Mouse (Mus musculus) hindbrain, embryonic 13.5 days (tissue): ENCODE data around the gene Otop2. TPM values are rescaled to one million over a fixed set of nuclear protein-coding genes. Genes with fewer than 3 reads are reported as not detected.

Source experiments
- ATAC-seq: fragments of 200-750 bp; cut with Nextera tagmentation; 2 replicates; pipeline ENCODE4 v1.8.0; 2017; ENCODE audit warnings: moderate TSS enrichment; ENCODE audit not compliant: low FRiP score
- H3K27ac ChIP-seq: fragments of 300-500 bp; sonication (generic); 2 replicates; pipeline ENCODE4 v1.5.1; 2015; ENCODE audit warnings: inconsistent platforms, mild to moderate bottlenecking, moderate library complexity
- H3K27me3 ChIP-seq: fragments of 300-500 bp; sonication (generic); 2 replicates; pipeline ENCODE4 v1.6.1; 2015; ENCODE audit warnings: mild to moderate bottlenecking, inconsistent platforms
- H3K36me3 ChIP-seq: fragments of 300-500 bp; sonication (generic); 2 replicates; pipeline ENCODE4 v1.6.1; 2015; ENCODE audit warnings: mild to moderate bottlenecking, inconsistent platforms
- H3K4me1 ChIP-seq: fragments of 300-500 bp; sonication (generic); replicated peaks from 2 replicates; pipeline ENCODE4 v1.6.1; 2015; ENCODE audit warnings: inconsistent platforms
- H3K4me2 ChIP-seq: fragments of 300-500 bp; sonication (generic); 2 replicates; pipeline ENCODE4 v1.6.1; 2015; ENCODE audit warnings: inconsistent platforms, mild to moderate bottlenecking, moderate library complexity
- H3K4me3 ChIP-seq: fragments of 300-500 bp; sonication (generic); 2 replicates; pipeline ENCODE4 v1.5.1; 2015; ENCODE audit warnings: mild to moderate bottlenecking, inconsistent platforms
- H3K9ac ChIP-seq: fragments of 300-500 bp; sonication (generic); 2 replicates; pipeline ENCODE4 v1.6.1; 2015; ENCODE audit warnings: mild to moderate bottlenecking, inconsistent platforms
- H3K9me3 ChIP-seq: fragments of 300-500 bp; sonication (generic); 2 replicates; pipeline ENCODE4 v1.6.1; 2016; ENCODE audit warnings: inconsistent platforms
- WGBS: fragments of 180-500 bp; shearing (Covaris S2); methylation state at CpG from one replicate; pipeline ENCODE4 v1.1.7; 2015; 5-methylcytosine and 5-hydroxymethylcytosine counted together
- polyA plus RNA-seq: library from polyadenylated mRNA; unstranded; fragments of >200 nt; fragmentation: Nextera tagmentation; extraction: Ambion mirVana; gene quantifications from 2 replicates; pipeline ENCODE4 v1.2.1, GENCODE M21; 2015

The Otop2 gene
- polyA plus RNA-seq, 1 experiment from 2014 or later: not detected

GRCm38 (mm10) chr11:115366039-115366705 lies 59.2 kb downstream of the Otop2 start:
- Histone ChIP-seq H3K4me3 (peak overlapping the region; percentile 76), H3K9me3 (no peaks in the 10 kb centered on the region), H3K9ac (peak overlapping the region; percentile 92), H3K4me2 (peak overlapping the region; percentile 93), H3K27ac (peak overlapping the region; percentile 92), H3K36me3 (no peaks in the 10 kb centered on the region), H3K4me1 (peaks cover 33% of the 10 kb centered on the region), H3K27me3 (peaks cover 30% of the 10 kb centered on the region; the same call in 1 of the 2 replicates)
- peak; percentile 57 for ATAC-seq
- 44% methylated on average over 7 of the region's 7 CpGs for WGBS

DNA sequence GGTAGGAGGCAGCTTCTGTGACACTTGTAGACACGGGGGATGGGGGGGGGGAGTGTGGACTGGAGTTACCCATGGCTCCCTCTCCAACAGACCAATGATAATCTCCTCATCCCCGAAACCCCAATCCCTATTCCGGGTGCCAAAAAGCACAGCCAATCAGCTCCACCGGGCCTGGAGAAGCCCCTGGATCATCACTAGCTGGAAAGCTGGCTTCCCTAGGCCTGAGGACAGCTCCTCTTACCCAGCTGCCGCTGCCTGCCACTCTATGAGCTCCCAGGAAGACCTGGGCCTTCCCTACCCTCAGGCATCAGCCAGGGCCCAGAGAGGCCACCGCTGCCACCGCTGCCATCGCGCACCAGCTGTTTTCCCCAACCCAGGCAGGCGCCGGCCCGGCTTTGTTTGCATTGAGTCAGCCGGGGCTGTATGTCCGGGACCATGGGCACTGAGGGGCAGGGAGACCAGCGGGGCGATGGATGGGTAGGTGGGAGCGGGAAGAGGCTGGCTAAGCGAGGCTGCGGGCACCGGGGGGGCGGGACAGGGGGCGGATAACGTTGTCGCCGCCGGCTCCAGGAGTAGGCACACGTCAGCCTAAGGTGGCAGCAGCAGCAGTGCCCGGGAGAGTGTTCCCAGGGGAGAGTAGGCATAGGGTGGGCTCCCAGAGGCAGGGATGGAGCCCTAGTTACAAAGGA lies 59.9 kb downstream of the Otop2 start:
- H3K4me2 ChIP-seq: peak overlapping the region; percentile 93
- H3K4me1 ChIP-seq: peaks cover 33% of the 10 kb centered on the region
- no peaks in the 10 kb centered on the region for H3K36me3 ChIP-seq
- WGBS: 1% methylated on average over 28 of the region's 28 CpGs
- peak overlapping the region; percentile 92 for H3K9ac ChIP-seq
- no peaks in the 10 kb centered on the region for H3K9me3 ChIP-seq
- ATAC-seq: peak; percentile 78
- H3K27me3 ChIP-seq: peaks cover 31% of the 10 kb centered on the region; the same call in 1 of the 2 replicates
- H3K27ac ChIP-seq: peak overlapping the region; percentile 92
- peak overlapping the region; percentile 76 for H3K4me3 ChIP-seq

DNA sequence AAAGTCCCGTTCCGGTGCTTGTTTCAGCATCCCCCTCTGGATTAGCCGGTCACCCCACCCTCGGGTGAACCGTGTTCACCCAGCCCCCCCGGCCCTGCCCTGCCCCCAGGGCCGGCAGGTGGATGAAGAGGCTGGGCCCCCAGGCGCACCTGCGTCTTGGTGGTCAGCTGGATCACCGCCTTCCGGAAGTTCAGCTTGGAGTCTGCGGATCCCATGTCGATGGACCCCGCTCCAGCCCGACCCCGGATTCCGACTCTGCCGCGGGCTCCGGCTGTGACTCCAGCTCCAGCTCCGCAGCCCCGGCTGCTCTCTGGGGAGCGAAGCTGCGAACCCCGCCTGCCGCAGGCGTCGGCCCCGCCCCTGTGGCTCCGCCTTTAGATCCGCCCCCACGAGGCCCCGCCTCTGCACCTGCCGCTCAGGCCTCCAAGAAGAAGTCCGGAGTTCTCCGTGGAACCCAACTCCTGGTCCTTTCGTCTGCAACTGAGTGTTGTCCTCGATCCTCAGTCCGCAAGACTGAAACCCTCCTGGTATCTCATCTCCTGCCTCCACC lies 60.5 kb downstream of the Otop2 start, which contains the start of gene Hid1:
Gene Hid1 (minus strand): TSS at position 362 of the 550 bp plus-strand sequence.
- H3K27me3 ChIP-seq: peaks cover 37% of the 10 kb centered on the region; the same call in 1 of the 2 replicates
- H3K4me3 ChIP-seq: peak within 1 kb of the TSS; percentile 76
- peak within 1 kb of the TSS; percentile 92 for H3K9ac ChIP-seq
- peak; percentile 54 for ATAC-seq
- peak within 1 kb of the TSS; percentile 93 for H3K4me2 ChIP-seq
- H3K9me3 ChIP-seq: no peaks in the 10 kb centered on the region
- WGBS: under 1% methylated on average over 30 of the region's 39 CpGs
- H3K36me3 ChIP-seq: no peaks in the 10 kb centered on the region
- H3K27ac ChIP-seq: peak within 1 kb of the TSS; percentile 92
- peaks cover 33% of the 10 kb centered on the region for H3K4me1 ChIP-seq

GRCm38 (mm10) chr11:115370368-115370767 lies 63.4 kb downstream of the Otop2 start:
- Histone ChIP-seq H3K27me3 (peaks cover 39% of the 10 kb centered on the region), H3K4me2 (no peak overlapping the region), H3K4me1 (peaks cover 36% of the 10 kb centered on the region), H3K9ac (no peak overlapping the region), H3K9me3 (no peaks in the 10 kb centered on the region), H3K36me3 (no peaks in the 10 kb centered on the region), H3K27ac (no peak overlapping the region), H3K4me3 (no peak overlapping the region)
- 57% methylated on average over 7 of the region's 7 CpGs for WGBS
- no peak for ATAC-seq

GRCm38 (mm10) chr11:115371354-115371753 lies 64.4 kb downstream of the Otop2 start:
- 48% methylated on average over 8 of the region's 8 CpGs for WGBS

DNA sequence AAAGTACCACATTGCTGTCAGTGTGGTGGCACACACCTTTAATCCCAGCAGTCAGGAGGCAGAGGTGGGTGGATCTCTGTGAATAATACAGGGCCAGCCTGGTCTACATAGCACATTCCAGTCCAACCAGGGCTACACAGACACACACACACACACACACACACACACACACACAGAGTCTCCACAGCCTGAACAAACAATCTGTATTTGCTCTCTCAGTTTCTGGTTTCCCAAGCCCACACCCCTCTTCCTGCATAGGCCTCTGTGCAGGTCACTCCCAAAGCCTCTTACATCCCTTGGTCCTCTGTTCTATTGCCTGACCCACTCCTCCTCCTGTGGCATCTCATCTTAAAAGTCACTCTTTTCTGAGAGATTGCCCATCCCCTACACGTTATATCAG lies 65.1 kb downstream of the Otop2 start:
- ATAC-seq: no peak
- no peak overlapping the region for H3K4me2 ChIP-seq
- WGBS: 69% methylated on average over 1 of the region's 1 CpGs
- no peak overlapping the region for H3K4me3 ChIP-seq
- H3K9me3 ChIP-seq: no peaks in the 10 kb centered on the region
- H3K36me3 ChIP-seq: no peaks in the 10 kb centered on the region
- H3K4me1 ChIP-seq: peaks cover 20% of the 10 kb centered on the region
- no peak overlapping the region for H3K27ac ChIP-seq
- H3K9ac ChIP-seq: no peak overlapping the region
- H3K27me3 ChIP-seq: peaks cover 46% of the 10 kb centered on the region

More at GRCm38 (mm10) chr11:115371354-115371753, 64.4 kb downstream of the Otop2 start:
- Histone ChIP-seq H3K4me2 (no peak overlapping the region), H3K27ac (no peak overlapping the region), H3K27me3 (peaks cover 42% of the 10 kb centered on the region), H3K4me3 (no peak overlapping the region), H3K9ac (no peak overlapping the region; the same call in 1 of the 2 replicates), H3K4me1 (peaks cover 26% of the 10 kb centered on the region), H3K9me3 (no peaks in the 10 kb centered on the region), H3K36me3 (no peaks in the 10 kb centered on the region)
- no peak for ATAC-seq

DNA sequence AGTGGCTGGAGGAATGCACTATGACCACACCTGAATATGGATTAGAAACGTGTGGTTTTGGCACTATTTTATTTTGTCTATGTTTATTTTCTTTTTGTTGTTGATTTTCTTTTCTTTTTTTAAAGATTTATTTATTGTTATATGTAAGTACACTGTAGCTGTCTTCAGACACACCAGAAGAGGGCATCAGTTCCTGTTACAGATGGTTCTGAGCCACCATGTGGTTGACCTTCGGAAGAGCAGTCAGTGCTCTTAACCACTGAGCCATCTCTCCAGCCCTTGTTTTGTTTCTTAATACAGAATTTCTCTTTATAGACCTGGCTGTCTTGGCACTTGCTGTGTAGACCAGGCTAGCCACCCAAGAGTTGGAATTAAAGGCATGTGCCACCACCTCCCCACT lies 65.8 kb downstream of the Otop2 start:
- no peak overlapping the region for H3K9ac ChIP-seq
- H3K4me2 ChIP-seq: no peak overlapping the region
- H3K4me1 ChIP-seq: peaks cover 16% of the 10 kb centered on the region
- no peak for ATAC-seq
- whole genome bisulfite sequencing: 48% methylated on average over 2 of the region's 2 CpGs
- H3K4me3 ChIP-seq: no peak overlapping the region
- H3K27me3 ChIP-seq: peaks cover 46% of the 10 kb centered on the region
- H3K9me3 ChIP-seq: no peaks in the 10 kb centered on the region
- H3K27ac ChIP-seq: no peak overlapping the region
- H3K36me3 ChIP-seq: no peaks in the 10 kb centered on the region

- Histone ChIP-seq H3K27ac (peak overlapping the region; percentile 80), H3K27me3 (peaks cover 38% of the 10 kb centered on the region), H3K4me1 (peaks cover 16% of the 10 kb centered on the region), H3K9me3 (no peaks in the 10 kb centered on the region), H3K36me3 (no peaks in the 10 kb centered on the region), H3K9ac (peak overlapping the region; percentile 78), H3K4me2 (peak overlapping the region; percentile 66), H3K4me3 (peak overlapping the region; percentile 52)
- WGBS: 2% methylated on average over 30 of the region's 30 CpGs
- ATAC-seq: peak; percentile 67
Measured at GRCm38 (mm10) chr11:115373805-115374694, 67.1 kb downstream of the Otop2 start.

DNA sequence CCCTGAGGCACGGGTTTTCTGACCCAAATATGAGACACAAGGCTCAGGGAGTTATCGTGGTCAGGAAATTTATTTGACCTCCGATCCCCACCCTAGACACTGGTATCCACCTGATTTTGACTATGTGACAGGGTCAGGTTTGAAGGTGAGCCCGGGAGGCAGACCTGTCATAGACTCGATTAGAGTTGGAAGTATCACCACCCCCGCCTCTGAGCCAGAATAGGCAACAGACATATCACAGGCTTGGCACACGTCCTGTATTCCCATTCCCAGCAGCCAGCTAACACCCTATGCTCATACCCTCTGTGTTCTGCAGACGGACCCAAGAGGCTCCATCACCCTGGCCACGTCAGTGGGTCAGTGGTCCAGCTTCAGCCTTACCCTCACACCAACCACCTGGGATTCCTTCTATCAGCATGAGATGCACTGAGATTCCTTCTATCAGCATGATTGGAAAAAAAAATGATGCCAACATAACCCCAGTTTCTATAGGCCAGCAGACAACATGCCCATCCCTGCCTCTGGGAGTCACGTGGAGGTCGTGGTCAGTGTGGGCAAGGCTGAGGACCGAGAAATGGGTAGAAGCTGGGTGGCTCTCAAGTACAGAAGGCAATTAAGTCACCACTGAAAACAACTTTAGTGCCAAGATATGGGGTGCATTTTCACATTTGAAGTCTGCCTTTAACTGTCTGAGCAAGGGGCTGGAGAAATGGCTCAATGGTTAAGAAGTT lies 67.9 kb downstream of the Otop2 start:
- no peak for ATAC-seq
- 68% methylated on average over 12 of the region's 12 CpGs for whole genome bisulfite sequencing
- Histone ChIP-seq H3K4me2 (peak overlapping the region; percentile 66), H3K27me3 (peaks cover 30% of the 10 kb centered on the region), H3K27ac (peak overlapping the region; percentile 80; the same call in 1 of the 2 replicates), H3K4me3 (peak overlapping the region; percentile 52), H3K36me3 (no peaks in the 10 kb centered on the region), H3K4me1 (peaks cover 16% of the 10 kb centered on the region), H3K9me3 (no peaks in the 10 kb centered on the region), H3K9ac (peak overlapping the region; percentile 78)

DNA sequence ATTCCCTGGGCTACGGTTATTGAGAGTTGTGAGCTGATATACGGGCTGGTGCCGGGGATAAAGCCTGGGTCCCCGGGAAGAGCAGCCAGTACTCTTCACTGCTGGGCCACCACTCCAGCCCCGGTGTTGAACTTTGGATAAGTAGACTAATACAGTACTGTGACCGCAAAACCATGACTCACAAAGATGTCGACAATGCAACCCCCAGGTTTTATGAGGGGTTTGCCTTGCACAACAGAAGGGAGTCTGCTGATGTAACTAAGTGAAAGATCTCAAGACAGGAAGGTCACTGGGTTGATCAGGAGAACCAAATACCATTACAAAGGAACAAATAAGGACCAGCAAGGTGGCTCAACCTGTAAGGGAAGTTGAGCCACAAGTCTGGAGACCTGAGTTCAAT lies 69.8 kb downstream of the Otop2 start:
- Histone ChIP-seq H3K9me3 (no peaks in the 10 kb centered on the region), H3K4me3 (no peak overlapping the region), H3K4me2 (no peak overlapping the region), H3K36me3 (no peaks in the 10 kb centered on the region), H3K27ac (no peak overlapping the region), H3K9ac (no peak overlapping the region), H3K4me1 (peaks cover 21% of the 10 kb centered on the region), H3K27me3 (peaks cover 25% of the 10 kb centered on the region)
- ATAC-seq: no peak
- WGBS: 76% methylated on average over 7 of the region's 7 CpGs

GRCm38 (mm10) chr11:115377254-115377653 lies 70.3 kb downstream of the Otop2 start:
- Histone ChIP-seq H3K9me3 (no peaks in the 10 kb centered on the region), H3K27ac (no peak overlapping the region), H3K36me3 (no peaks in the 10 kb centered on the region), H3K4me2 (no peak overlapping the region), H3K4me1 (peaks cover 21% of the 10 kb centered on the region), H3K27me3 (peaks cover 20% of the 10 kb centered on the region), H3K4me3 (no peak overlapping the region), H3K9ac (no peak overlapping the region)
- ATAC-seq: no peak
- WGBS: 93% methylated on average over 4 of the region's 4 CpGs
